Mouse (Mus musculus) spleen, adult 12 weeks (tissue): ENCODE measurements around the gene Mdga1.

ENCODE experiments used
- DNase-seq: peaks from one replicate; pipeline ENCODE4 v3.0.0; 2022; ENCODE audit warnings: low spot score

The Mdga1 gene

DNA sequence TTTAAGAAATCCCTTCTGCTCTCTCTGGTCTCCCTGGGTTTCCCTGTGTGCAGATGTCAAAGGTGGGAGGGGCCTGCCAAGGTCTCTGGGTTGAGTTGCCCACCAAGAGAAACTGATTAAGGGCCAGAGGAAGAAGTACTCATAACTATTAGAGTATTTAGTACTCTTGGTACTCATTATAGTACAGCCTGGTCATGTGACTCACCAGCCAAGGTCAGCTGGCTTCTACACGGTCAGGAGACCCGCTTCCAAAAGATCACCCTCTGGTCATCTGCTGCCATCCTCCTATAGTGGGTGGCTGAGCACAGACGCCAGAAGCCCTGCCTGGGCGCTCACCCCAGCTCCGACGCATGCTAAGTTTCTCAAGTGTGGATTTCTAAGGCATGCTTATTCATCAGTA is 124.9 kb downstream of the Mdga1 start:
- no peak for DNase-seq

- no peak for DNase-seq
Measured at GRCm38 (mm10) chr17:29843419-29844162, 126.3 kb downstream of the Mdga1 start.

- peak; percentile 44 for DNase-seq
Measured at GRCm38 (mm10) chr17:29841781-29842690, 127.9 kb downstream of the Mdga1 start.

- no peak for DNase-seq
Measured at GRCm38 (mm10) chr17:29838029-29838428, 131.9 kb downstream of the Mdga1 start.

- DNase-seq = no peak
Measured at GRCm38 (mm10) chr17:29837441-29837840, 132.4 kb downstream of the Mdga1 start.

DNA sequence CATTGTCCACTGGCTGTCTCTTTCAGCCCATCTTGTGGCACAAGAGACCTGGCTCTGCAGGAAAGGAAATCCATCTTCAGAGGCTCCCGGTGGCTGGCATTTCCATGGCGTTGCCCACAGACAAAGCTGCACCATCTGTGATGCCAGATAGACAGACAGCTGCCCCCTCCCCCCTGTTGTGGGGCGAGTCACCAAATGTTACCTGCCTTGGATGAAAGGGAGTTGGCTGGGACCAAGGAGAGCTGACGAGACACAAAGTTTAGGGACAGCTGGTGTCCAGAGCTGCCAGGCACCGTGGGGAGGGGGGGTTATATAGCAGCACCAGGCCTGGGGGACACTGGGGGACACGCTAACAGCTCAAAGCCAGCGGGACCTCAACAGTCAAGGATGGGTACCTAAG is 135.1 kb downstream of the Mdga1 start:
- DNase-seq = no peak

- DNase-seq = no peak
Measured at GRCm38 (mm10) chr17:29834333-29834732, 135.6 kb downstream of the Mdga1 start.

DNA sequence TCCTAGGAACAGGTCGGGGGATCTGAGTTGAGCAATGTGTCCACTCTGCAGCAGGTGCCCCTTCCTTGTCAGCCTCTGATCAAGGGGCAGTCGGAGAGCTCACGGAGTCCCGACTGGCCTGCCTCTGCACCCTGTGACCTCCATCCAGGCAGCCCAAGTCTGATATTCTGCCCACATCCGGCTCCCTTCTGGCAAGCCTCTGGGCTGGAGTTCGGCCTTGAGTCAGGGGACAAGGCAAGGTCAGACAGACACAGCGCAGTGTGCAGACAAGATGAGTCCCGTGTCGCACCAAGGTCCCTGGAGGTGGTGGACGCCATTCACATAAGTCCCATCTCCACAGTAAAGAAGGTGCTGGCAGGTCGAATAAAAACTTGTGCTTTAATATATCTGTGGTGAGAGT is 138.2 kb downstream of the Mdga1 start:
- DNase-seq = no peak

- DNase-seq = no peak
Measured at GRCm38 (mm10) chr17:29829136-29829535, 140.8 kb downstream of the Mdga1 start.

DNA sequence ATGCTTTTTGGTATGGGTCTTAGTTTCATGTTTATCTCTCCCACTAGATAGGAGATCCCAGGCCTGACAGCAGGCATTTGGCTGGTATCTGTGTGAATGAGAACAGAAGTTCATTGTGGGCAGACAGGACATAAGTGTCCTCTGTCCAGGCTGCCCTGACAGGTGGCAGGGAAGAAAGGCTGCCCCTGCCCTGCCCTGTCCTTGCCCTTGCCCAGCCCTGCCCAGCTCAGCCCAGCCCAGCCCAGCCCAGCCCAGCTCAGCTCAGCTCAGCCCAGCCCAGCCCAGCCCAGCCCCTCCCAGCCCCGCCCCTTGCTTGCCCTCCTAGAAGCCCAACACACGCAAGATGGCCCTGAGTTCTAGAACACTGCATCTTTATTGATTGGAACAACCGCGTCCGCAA is 142.3 kb downstream of the Mdga1 start:
- no peak for DNase-seq

- no peak for DNase-seq
Measured at GRCm38 (mm10) chr17:29824512-29825120, 145.3 kb downstream of the Mdga1 start.

- no peak for DNase-seq
Measured at GRCm38 (mm10) chr17:29824208-29824509, 145.7 kb downstream of the Mdga1 start.

DNA sequence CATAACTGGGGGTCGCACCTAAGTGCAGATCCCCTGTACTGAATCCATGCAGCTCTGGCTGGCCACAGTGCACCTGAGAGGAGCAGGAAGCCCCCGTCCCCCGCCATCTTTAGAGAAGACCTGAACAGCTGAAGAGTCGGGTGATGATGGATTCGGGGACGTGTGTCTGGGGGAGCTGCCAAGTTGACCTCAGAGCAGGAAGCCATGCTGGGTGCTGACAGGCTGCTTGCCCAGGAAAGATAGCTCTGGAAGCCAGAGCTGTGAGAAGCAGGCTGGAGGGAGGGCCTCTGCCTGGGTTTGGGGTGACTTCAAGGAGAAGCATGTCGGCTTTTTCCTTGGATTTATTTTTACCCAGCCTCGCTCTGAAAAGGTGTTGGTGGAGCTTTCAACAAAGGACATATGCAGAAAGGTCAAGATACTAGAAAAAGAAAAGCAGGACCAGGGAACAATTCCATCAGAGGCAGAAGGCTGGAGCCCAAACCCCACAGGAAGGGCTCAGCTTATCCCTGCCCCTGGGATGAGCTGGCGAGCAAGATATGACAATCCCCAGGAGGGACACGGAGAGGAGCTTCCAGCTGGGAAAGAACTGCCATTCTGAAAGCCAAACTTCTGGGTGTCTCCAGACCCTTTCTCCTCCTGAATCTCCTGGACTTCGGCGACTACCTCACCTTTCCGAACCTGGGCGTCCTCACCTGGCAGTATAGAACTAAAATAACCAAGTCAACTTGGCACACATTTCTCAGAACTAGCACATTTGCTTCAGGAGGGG is 146.3 kb downstream of the Mdga1 start:
- DNase-seq = no peak

DNA sequence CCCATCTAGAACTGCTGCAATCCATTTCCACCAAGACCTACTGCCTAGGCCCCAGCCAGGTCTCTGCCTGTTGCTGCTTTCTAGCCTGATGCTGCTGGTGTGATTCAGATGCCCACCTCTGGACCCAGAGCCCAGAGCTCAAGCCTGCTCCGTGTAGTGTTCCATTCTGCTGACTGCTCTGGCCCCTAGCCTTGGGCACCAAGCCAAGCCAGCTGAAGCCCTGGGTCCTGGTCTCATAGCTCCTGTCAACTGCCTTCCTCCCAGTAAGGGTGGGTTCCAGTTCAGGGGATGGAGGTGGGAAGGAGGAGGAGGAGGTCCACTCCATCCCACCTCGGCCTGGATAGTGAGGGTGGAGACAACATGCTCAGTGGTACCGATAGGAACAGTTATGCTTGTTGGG is 150.3 kb downstream of the Mdga1 start:
- DNase-seq = no peak

GRCm38 (mm10) chr17:29818989-29819388 is 150.9 kb downstream of the Mdga1 start:
- no peak for DNase-seq

DNA sequence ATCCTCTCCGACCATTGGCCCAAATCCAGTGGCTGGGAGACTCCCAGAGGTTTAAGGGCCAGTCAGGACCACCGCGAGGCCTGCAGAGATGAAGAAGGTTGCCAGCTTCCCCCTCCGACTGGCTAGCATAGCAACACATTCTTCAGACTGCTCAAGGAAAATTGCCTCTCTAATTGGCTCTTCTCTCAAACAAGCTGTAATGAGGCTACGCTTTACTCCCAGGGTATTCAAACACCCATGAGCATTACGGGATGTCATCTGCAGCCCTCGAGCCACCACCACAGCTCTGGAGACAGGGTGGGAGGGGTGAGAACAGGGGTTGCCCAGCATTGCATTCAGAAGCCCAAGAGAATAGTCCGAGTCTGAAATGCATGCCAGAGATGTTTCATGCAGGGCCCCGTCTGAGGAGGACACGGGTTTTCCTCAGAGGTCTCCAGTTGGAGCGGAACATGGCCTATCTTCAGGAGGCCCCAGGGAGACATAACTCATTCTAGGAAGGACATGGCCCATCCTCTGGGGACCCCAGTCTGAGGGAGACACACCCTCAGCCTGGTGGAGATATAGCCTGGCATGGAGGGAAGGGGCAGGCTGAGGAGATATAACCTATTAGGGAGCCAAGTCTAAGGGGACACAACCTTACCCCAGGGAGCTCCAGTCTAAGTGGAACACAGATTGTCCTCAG is 151.5 kb downstream of the Mdga1 start:
- DNase-seq = no peak

GRCm38 (mm10) chr17:29814758-29815157 is 155.1 kb downstream of the Mdga1 start:
- no peak for DNase-seq

DNA sequence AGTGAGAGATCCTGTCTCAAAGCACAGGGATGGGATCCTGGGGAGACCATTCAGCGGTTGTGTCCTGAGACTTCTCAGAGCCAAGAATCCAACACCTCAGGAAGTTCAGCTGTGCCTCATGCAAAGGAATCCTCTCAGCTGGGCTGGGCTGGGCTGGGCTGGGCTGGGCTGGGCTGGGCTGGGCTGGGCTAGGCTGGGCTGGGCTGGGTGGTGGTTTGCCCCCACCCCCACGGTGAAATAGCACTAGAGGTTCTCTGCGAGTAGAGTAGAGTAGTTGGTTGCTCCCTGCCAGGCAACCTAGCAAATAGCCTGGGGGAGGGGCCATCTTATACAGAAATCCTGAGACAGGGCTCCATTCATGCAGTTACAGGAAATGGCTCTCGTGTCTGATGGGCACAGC is 156.6 kb downstream of the Mdga1 start:
- no peak for DNase-seq

- no peak for DNase-seq
Measured at GRCm38 (mm10) chr17:29803545-29803944, 166.3 kb downstream of the Mdga1 start.

DNA sequence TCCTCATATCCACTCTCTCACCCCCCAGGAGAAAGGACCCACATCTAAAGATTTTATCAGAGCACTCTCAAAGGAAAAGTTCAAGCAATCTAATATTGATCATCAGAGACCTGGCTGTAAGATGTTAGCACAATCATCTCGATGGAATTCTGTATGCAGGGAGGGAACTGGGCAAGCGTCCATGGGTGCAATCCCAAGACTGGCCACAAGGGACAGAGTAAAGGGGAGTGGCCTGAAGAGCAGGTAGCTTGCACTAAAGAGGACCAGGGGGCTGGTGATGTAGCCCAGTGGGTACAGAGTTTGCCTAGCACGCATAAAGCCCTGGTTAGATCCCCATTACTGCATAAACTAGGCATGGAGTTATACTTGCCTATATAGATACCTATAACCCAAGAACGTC is 168.5 kb downstream of the Mdga1 start:
- peak; percentile 26 for DNase-seq

DNA sequence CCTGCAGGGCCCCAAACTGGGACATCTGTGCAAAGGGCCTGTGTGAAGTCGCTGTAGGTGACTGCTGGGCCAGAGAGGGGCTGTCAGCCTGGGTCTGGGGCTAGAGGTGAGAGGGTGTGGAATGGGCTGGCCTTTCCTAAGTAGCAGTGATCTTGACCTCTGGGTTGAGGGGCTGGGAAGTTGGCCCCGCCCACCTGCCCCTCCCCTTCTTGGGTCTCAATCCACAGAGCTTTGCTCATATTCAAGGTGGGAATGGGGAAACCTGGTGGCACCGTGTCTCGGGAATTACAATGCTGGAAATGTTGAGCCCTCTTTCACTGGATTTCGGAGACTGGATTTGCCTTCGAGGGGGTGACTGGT is 169.8 kb downstream of the Mdga1 start:
- no peak for DNase-seq
